Mouse (Mus musculus) liver, postnatal 0 days (tissue): ENCODE results near the gene Cd6. TPM values are rescaled to one million over a fixed set of nuclear protein-coding genes. Genes with fewer than 3 reads are reported as not detected.

Experiments
- ATAC-seq: fragments of 200-750 bp; cut with Nextera tagmentation; 2 replicates; pipeline ENCODE4 v1.8.0; 2017; ENCODE audit warnings: mild to moderate bottlenecking, moderate library complexity
- DNase-seq: peaks from one replicate; pipeline ENCODE4 v3.0.0-alpha.2; 2016
- H3K27ac ChIP-seq: fragments of 300-500 bp; sonication (generic); 2 replicates; pipeline ENCODE4 v1.5.1; 2014; ENCODE audit warnings: antibody characterized with exemption, moderate library complexity, mild to moderate bottlenecking, low read depth
- H3K27me3 ChIP-seq: fragments of 300-500 bp; sonication (generic); 2 replicates; pipeline ENCODE4 v1.6.1; 2014; ENCODE audit warnings: low read length, control low read depth, mixed read lengths; ENCODE audit not compliant: insufficient read depth
- H3K36me3 ChIP-seq: fragments of 300-500 bp; sonication (generic); replicated peaks from 2 replicates; pipeline ENCODE4 v1.6.1; 2014; ENCODE audit warnings: mild to moderate bottlenecking, control low read depth, low read length, moderate library complexity, mixed read lengths; ENCODE audit not compliant: insufficient read depth
- H3K4me1 ChIP-seq: fragments of 300-500 bp; sonication (generic); 2 replicates; pipeline ENCODE4 v1.6.1; 2014; ENCODE audit warnings: antibody characterized with exemption, mild to moderate bottlenecking, control low read depth; ENCODE audit not compliant: insufficient read depth
- H3K4me2 ChIP-seq: fragments of 300-500 bp; sonication (generic); 2 replicates; pipeline ENCODE4 v1.6.1; 2014; ENCODE audit warnings: low read depth, mild to moderate bottlenecking, low read length, moderate library complexity, mixed read lengths
- H3K4me3 ChIP-seq: fragments of 300-500 bp; sonication (generic); 2 replicates; pipeline ENCODE4 v1.5.1; 2014; ENCODE audit warnings: low read depth, low read length
- H3K9ac ChIP-seq: fragments of 300-500 bp; sonication (generic); replicated peaks from 2 replicates; pipeline ENCODE4 v1.6.1; 2014; ENCODE audit warnings: mild to moderate bottlenecking, moderate library complexity
- H3K9me3 ChIP-seq: fragments of 300-500 bp; sonication (generic); 2 replicates; pipeline ENCODE4 v1.6.1; 2016; ENCODE audit warnings: mild to moderate bottlenecking, control low read depth, low read length, mixed read lengths
- CTCF ChIP-seq: sonication (generic); IDR thresholded peaks from 2 replicates; pipeline ENCODE4 v1.5.1; 2016; ENCODE audit warnings: antibody characterized with exemption, low read depth
- EP300 ChIP-seq: IDR thresholded peaks from 2 replicates; pipeline ENCODE4 v1.6.1; 2016; ENCODE audit warnings: antibody characterized with exemption, low read depth, mild to moderate bottlenecking
- WGBS: fragments of 180-500 bp; shearing (Covaris S2); extraction: QIAGEN DNeasy Blood & Tissue Kit; methylation state at CpG from one replicate; pipeline ENCODE4 v1.1.7; 2014; ENCODE audit not compliant: insufficient replicate concordance; 5-methylcytosine and 5-hydroxymethylcytosine counted together
- polyA plus RNA-seq: library from polyadenylated mRNA; unstranded; fragments of >200 nt; fragmentation: Nextera tagmentation; extraction: Ambion mirVana; gene quantifications from 2 replicates; pipeline ENCODE4 v1.2.1, GENCODE M21; 2015

Cd6 gene
- 0.11 TPM in 1 of 2 replicates, not detected in the other for polyA plus RNA-seq

DNA sequence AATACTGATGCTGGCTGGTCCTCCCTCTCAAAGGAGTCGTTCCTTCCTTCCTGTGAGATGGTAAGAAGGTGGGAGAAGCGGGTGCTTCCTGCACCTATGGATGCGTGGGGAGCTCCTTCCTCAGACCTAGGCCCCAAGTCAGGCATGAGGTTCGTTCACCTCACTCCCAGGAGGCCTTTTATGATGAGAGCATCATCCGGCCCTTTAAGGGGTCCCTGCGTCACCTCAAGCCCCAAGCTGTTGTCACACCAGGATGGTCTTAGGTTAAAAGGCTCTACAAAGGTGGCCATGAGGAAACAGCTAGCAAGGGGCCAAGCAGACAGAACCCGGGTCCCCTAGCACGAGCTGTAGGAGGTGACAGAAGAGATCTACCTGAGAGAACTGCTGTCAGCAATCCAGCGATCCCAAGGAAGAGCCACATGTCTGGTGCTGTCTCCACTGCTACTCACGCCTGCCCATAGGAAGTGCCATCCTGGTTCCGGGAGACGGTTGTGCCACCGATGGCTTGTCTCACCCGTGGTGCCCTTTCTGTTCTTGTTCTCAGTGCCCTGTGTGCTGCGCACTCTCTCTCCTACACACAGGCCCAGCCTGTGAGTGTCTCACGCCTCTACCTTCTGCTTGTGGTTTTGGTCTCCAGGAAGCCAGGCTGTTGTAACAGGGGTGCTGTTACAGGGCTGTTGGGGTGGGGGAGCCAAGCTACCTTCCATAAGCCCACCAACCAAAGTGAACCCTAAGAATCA lies at the start of gene Cd6:
Gene Cd6, minus strand, starts transcription at position 623 of the 740 bp plus-strand sequence.
- Histone ChIP-seq H3K27me3 (no peaks in the 10 kb centered on the region), H3K9me3 (no peaks in the 10 kb centered on the region), H3K4me1 (0 out of 2 replicates have a peak, but pooled peaks cover 2% of the 10 kb centered on the region), H3K27ac (no peak within 1 kb of the TSS), H3K36me3 (no peaks in the 10 kb centered on the region), H3K4me2 (no peak within 1 kb of the TSS), H3K9ac (no peak within 1 kb of the TSS), H3K4me3 (no peak within 1 kb of the TSS)
- DNase-seq (no peak), ATAC-seq (no peak)
- TF ChIP-seq EP300, result no peak
- TF ChIP-seq CTCF, result no peak
- 65% methylated on average over 16 of the region's 16 CpGs for WGBS

DNA sequence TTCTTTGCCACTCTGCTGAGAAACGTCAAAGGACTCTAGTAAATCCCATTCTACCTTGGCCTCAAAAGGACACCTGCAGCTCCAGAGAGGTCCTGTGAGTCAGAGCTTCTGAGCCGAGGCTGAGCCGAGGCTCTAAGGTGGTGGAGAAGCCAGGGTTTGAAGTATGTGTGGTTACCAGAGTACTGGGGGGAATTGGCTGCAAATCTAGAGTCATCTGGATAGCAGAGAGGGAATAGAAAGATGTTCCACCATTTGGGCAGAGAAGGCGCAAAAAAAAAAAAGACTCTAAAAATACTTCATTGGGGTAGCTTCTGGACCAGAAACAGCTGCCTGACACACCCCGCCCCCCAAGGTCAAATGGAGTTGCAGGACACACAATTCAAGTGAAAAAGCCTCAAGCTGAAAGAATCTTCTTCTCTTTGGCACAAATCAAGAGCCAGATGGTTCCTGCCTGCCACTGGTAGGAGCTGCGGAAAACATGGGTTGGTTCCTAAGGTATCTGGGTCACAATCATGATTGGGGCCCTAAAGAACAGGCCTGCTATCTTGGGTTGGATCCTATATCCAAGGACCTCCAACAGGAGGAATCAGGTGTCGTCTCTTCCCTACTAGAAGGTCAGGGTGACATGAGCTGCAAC lies 48.5 kb upstream of the Cd6 start:
- Histone ChIP-seq H3K27me3 (no peaks in the 10 kb centered on the region), H3K9ac (no peak overlapping the region), H3K4me2 (no peak overlapping the region), H3K4me1 (peaks cover 20% of the 10 kb centered on the region), H3K27ac (no peak overlapping the region), H3K9me3 (no peaks in the 10 kb centered on the region), H3K36me3 (peaks cover 6% of the 10 kb centered on the region; the same call in 1 of the 2 replicates), H3K4me3 (no peak overlapping the region)
- 76% methylated on average over 7 of the region's 7 CpGs for WGBS
- DNase-seq (no peak), ATAC-seq (no peak)
- TF ChIP-seq EP300 (no peak), CTCF (no peak)

- Histone ChIP-seq H3K4me2 (no peak overlapping the region), H3K27ac (no peak overlapping the region), H3K36me3 (peaks cover 14% of the 10 kb centered on the region), H3K27me3 (peaks cover 21% of the 10 kb centered on the region), H3K9me3 (no peaks in the 10 kb centered on the region), H3K4me3 (no peak overlapping the region), H3K4me1 (peaks cover 11% of the 10 kb centered on the region; the same call in 1 of the 2 replicates), H3K9ac (no peak overlapping the region)
- no peak for ATAC-seq
- TF ChIP-seq EP300, result no peak
- TF ChIP-seq CTCF, result no peak
- WGBS, result 71% methylated on average over 14 of the region's 14 CpGs
- no peak for DNase-seq
These were observed 41.6 kb upstream of the Cd6 start for GRCm38 (mm10) chr19:10871328-10871961.

GRCm38 (mm10) chr19:10870676-10871075 lies 40.8 kb upstream of the Cd6 start:
- H3K27ac ChIP-seq, result no peak overlapping the region
- H3K9ac ChIP-seq, result no peak overlapping the region
- DNase-seq, result no peak
- H3K4me3 ChIP-seq, result no peak overlapping the region
- H3K4me2 ChIP-seq, result no peak overlapping the region
- peaks cover 21% of the 10 kb centered on the region for H3K27me3 ChIP-seq
- TF ChIP-seq CTCF (no peak), EP300 (no peak)
- ATAC-seq, result no peak
- H3K4me1 ChIP-seq, result peaks cover 11% of the 10 kb centered on the region; the same call in 1 of the 2 replicates
- no peaks in the 10 kb centered on the region for H3K9me3 ChIP-seq
- peaks cover 14% of the 10 kb centered on the region for H3K36me3 ChIP-seq
- WGBS, result 86% methylated on average over 3 of the region's 3 CpGs

DNA sequence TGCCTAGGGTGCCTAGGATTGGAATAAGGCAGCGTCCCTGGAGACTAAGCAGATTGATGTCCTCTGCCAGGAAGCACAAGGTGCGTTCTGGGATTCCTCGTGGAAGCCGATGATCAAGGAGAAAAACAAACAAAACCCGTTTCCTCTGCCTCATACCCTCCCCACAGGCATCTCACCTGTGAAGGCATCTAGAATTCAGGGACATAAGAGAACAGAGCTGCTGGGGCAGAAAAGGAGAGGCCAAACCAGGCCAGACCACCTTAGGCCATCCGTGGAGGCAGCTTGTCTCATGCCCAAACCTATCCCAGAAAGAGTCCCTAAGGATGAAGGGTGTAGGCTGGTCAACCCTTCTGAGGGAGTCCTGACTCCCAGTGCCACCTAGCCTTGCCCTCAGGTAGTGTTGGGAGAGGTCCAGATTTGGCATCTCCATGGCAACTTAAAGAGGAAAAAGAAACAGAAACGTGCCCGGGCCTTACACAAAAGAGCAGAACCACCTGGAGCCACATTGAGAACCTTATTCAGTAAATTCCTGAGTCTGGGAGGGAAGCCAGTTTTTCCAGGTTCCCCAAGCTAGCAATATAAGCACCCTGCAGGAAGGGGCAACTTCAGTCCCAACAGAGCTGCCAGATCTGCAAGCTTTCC lies 40.1 kb upstream of the Cd6 start, which contains the start of gene Tmem132a:
Gene Tmem132a, minus strand, starts transcription at position 55 of the 642 bp plus-strand sequence.
- TF ChIP-seq EP300, result no peak
- no peak for TF ChIP-seq CTCF
- H3K36me3 ChIP-seq, result peaks cover 14% of the 10 kb centered on the region
- ATAC-seq, result no peak
- no peak within 1 kb of the TSS for H3K27ac ChIP-seq
- H3K27me3 ChIP-seq, result peaks cover 21% of the 10 kb centered on the region
- H3K9me3 ChIP-seq, result no peaks in the 10 kb centered on the region
- H3K4me1 ChIP-seq, result peaks cover 11% of the 10 kb centered on the region; the same call in 1 of the 2 replicates
- DNase-seq, result no peak
- peak within 1 kb of the TSS; percentile 66 for H3K4me2 ChIP-seq
- 13% methylated on average over 8 of the region's 8 CpGs for WGBS
- peak within 1 kb of the TSS; percentile 23; the same call in 1 of the 2 replicates for H3K9ac ChIP-seq
- H3K4me3 ChIP-seq, result peak within 1 kb of the TSS; percentile 45
